Mouse (Mus musculus) neutrophil, adult 5-6 weeks (primary cell): ENCODE data around the gene Zfp358. TPM values are rescaled to one million over a fixed set of nuclear protein-coding genes. Genes with fewer than 3 reads are reported as not detected.

Experiments
- ATAC-seq: fragments of 151-379, 151-347 bp; 2 replicates; pipeline ENCODE4 v1.8.0; 2017; ENCODE audit warnings: mild to moderate bottlenecking, moderate TSS enrichment; ENCODE audit not compliant: insufficient number of reproducible peaks, poor library complexity, low FRiP score, severe bottlenecking; ENCODE audit errors: extremely low read depth
- total RNA-seq: library from RNA; stranded (forward); fragments of 200-1000 nt; gene quantifications from 2 replicates; pipeline ENCODE4 v1.2.3, GENCODE M21; 2017

Zfp358 gene
- 3.6 and 4.1 TPM in 2 replicates for total RNA-seq

- peak; percentile 40 for ATAC-seq
Observed at GRCm38 (mm10) chr8:3492901-3493844, at the start of gene Zfp358. Gene Zfp358, plus strand, starts transcription at chr8:3493138.

DNA sequence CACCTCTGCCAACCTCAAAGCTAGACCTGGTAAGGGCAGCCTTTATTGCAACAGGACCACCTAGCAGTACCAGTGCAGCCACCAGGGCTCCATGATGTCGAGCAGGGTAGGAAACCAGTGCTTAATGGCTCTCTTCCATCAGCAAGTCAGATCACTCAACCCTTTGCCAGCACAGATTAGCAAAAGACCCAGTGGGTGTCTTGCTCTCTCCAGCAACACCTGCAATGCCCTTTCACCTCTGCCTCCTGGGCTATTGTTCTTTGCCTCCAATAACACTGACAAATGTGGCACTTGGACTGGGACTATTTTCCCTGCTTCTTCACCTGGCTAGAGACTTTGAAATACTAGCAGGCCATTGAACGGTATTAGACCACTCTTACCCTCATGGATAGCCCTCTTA lies 43.7 kb upstream of the Zfp358 start:
- no peak for ATAC-seq

DNA sequence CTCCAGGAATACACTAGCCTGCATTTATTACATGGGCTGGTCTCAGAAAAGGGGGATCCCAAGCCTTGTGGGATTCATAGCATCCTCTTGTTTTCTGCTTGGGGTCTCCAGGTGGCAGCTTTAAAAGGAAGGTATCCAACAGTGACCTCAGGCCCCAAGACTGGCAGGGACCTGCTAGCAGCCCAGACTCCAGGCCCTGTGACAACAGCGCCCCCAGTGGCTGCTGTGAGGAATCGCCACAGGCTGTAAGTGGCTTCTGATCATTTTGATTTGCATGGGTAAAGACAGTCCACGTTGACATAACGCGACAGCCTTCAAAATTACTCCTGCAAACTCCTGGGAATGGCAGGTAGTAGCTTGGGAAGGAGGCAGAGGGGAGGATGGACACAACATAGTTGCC lies 42.3 kb upstream of the Zfp358 start:
- 0 out of 2 replicates have a peak, but pooled peaks have one; percentile 33 for ATAC-seq

- ATAC-seq = no peak
Observed at GRCm38 (mm10) chr8:3451992-3452391, 40.9 kb upstream of the Zfp358 start.

DNA sequence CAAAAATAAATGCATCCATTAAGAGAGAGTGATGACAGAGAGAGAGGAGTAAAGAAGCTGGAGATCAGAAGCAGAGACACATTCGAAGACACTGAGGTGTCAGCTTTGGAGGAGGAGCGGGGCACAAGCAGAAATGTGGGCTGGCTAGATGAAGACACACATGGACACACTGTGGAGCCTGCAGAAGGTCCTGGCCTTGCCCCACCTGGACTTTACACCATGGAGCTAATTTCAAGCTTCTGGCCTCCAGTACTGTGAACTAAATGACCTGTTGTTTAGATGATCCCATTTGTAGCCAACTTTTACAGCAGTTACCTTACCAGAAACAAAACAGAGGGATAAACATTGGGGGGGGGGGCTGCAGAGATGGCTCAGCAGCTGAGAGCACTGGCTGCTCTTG lies 29.7 kb upstream of the Zfp358 start:
- no peak for ATAC-seq

DNA sequence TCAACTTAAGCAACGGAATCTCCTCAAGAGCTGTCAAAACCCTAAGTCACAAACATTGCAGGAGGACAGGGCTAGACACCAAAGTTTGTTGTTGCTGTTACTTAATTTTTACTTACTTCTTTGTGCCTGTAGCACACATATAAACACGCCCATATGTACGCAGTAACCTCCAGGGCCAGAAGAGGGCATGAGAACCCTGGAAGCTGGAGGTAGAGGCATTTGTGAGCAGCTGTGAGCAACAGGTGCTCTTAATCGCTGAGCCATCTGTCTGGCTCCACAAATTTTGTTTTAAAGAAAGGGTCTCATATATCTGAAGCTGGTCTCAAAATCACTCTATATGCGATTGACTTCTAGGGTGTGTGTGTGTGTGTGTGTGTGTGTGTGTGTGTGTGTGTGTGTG lies 28.6 kb upstream of the Zfp358 start:
- ATAC-seq = no peak

DNA sequence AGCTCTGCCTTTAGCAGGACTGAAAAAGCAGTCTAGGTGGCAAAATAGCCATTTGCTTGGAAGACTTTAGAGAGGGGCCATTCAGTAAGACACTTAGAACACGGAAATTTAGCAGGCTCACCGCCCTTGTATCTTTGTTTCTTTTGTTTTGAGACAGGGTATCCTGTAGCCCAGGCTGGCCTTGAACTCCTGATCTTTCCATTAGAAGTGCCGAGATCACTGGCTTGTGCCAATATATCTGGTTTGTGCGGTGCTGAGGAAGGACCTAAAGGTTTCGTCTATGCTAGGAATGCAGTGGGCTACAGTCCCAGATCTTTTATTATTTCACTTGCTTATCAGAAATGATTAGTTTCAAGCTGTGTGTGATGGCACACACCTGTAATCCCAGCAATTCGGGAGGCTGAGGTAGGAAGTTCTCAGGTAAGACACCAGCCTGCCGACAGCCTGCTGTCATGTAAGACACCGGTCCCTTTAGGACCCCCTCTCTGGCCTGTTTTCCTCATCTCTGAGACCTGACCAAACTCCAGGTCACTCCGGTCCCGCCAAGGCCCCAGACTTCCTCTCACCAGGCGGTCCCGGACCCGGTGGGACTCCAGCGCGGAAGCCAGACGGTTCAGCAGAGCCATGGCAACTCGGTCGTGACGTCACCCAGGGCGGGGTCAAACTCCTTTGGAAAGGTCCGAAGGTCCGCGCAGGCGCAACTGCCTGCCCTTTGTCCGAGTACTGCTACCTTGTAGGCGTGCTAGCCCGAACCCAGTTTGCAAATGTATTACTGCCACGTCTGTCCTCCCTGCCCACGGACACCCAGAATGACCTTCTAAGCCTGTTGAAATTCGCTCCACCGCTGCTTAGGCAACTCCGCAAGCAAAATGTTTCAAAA lies 25.7 kb upstream of the Zfp358 start, which contains the start of gene Pex11g:
Gene Pex11g (minus strand): TSS at position 675 of the 880 bp plus-strand sequence.
- ATAC-seq = peak; percentile 75

DNA sequence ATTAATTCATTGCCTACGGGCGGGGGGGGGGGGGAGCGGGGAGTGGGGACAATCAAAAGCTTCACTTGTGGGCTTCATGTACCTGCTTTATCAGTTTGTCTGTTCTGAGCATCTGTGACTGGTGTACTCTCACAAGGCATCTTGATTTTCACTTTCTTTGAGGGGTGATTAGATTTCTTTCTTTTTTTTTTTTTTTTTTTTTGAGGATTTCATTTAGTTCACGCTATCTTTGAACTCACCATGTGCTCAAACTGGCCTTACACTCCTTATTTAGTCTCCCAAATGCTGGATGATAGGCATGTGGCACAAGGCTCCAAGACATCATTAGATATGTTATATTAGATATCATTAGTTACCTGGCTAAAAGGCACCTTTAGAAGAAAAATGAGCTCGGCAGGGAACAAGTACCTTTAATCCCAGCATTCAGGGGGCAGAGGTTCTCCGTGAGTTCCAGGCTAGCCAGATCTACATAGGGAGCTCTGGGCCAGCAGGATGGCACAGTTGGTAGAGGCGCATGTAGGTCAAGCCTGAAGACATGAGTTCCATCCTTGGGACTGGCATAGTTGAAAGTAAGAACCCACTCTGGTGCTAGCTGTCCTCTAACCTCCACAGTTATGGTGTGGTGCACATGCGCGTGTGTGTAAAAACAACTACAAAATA lies 24.9 kb upstream of the Zfp358 start:
- no peak for ATAC-seq

DNA sequence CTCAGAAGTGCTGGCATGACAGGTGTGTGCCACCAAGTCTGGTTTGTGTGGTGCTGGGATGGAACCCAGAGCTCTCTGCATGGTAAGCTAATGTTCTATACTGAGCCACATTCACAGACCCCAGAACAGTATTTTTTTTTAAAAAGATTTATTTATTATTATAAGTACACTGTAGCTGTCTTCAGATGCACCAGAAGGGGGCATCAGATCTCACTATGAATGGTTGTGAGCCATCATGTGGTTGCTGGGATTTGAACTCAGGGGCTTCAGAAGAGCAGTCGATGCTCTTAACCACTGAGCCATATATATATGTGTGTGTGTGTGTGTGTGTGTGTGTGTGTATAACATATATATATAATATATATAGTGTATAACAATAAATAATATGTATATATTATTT lies 24.1 kb upstream of the Zfp358 start:
- ATAC-seq = no peak

- ATAC-seq = no peak
Observed at GRCm38 (mm10) chr8:3470562-3470961, 22.4 kb upstream of the Zfp358 start, which contains the start of gene Tex45. Gene Tex45, plus strand, starts transcription at chr8:3470862.

GRCm38 (mm10) chr8:3475715-3476429 lies 17.1 kb upstream of the Zfp358 start:
- 0 out of 2 replicates have a peak, but pooled peaks have one; percentile 10 for ATAC-seq

DNA sequence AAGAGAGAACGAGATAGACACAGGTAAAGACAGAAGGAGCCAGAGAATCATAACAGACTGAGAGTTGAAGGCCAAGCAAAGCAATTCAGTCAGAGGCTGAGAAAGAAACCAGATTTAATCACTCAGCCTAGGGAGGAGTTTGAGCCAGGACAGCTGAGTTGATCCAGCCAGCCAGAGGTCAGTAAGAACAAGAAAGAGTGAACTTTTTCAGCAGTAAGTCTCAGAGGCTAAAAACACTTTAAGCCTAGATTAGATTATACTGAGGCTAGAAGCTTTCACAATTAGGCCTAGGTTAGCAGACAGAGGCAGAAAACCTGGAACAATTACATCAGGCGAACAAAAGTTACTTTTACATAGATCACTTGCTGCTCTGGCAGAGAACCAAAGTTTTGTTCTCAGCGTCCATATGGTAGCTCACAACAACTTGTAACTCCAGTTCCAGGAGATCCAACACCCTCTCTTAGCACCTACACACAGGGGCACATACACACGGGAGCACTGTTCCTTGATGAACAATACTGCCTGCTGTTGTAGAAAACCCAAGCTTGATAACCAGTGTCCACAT lies 12.6 kb upstream of the Zfp358 start:
- no peak for ATAC-seq

- ATAC-seq = 0 out of 2 replicates have a peak, but pooled peaks have one; percentile 17
Observed at GRCm38 (mm10) chr8:3481605-3482004, 11.3 kb upstream of the Zfp358 start.

GRCm38 (mm10) chr8:3482240-3482740 lies 10.6 kb upstream of the Zfp358 start:
- no peak for ATAC-seq

DNA sequence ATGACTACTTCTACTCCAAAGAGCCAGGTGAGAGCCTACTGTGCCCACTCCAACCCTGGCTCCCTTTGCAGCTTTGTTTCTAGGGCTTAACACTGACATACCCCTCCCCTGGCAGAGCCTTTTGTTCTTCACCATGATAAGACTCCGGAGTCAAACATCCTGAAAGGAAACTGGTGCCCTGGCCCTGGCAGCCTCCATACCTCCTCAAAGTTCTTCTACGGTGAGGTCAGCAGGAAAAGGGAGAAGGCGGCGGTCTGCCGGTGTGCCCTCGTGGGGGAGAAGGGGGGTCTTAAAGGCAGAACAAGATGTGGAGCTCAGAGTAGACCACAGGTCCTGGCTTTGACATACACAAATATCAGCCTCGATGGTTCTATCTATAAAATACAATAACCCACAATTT lies 9.4 kb upstream of the Zfp358 start:
- ATAC-seq = no peak

DNA sequence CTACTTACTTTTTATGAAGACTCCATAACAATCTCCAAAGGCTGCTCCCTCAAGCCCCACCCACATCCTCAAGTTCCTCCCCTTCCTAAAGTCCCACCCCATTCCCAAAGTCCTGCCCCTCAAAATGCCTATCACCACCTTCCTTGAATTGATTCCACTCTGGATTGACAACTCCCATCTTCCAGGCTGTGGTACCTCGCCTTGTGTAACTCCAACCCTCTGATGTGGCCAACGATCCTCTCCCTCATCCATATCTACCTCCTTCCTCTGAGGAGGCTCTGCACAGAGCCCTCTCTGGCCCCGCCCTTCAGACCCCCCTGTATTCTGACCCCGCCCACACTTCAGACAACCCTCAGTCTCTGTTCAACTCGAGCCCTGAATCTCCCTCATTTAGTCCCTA lies 7.7 kb upstream of the Zfp358 start:
- no peak for ATAC-seq

- no peak for ATAC-seq
Observed at GRCm38 (mm10) chr8:3493845-3494208, 889 bp downstream of the Zfp358 start.
